Mouse (Mus musculus) bone marrow, adult 2 months (tissue): ENCODE results near the gene Chrm3. TPM values are rescaled to one million over a fixed set of nuclear protein-coding genes. Genes with fewer than 3 reads are reported as not detected.

Experiments used
- H3K27ac ChIP-seq: fragments of 200-500 bp; 2 replicates; pipeline ENCODE4 v1.5.1; 2012; ENCODE audit warnings: low read depth, mild to moderate bottlenecking, control low read depth, inconsistent platforms, low read length; ENCODE audit not compliant: control insufficient read depth, poor library complexity, insufficient read depth
- H3K4me1 ChIP-seq: fragments of 200-500 bp; 2 replicates; pipeline ENCODE4 v1.6.1; 2011; ENCODE audit warnings: low read length; ENCODE audit not compliant: control insufficient read depth, insufficient read depth
- H3K4me3 ChIP-seq: fragments of 200-500 bp; replicated peaks from 2 replicates; pipeline ENCODE3; 2011; ENCODE audit warnings: mild to moderate bottlenecking, low read depth, low read length, control low read depth; ENCODE audit not compliant: control insufficient read depth
- CTCF ChIP-seq: fragments of 200-500 bp; IDR thresholded peaks from 2 replicates; pipeline ENCODE4 v1.5.1; 2011; ENCODE audit warnings: low read length, control low read depth; ENCODE audit not compliant: control insufficient read depth, insufficient read depth
- POLR2A ChIP-seq: fragments of 200-500 bp; IDR thresholded peaks from 2 replicates; pipeline ENCODE4 v1.6.1; 2011; ENCODE audit warnings: low read depth, mild to moderate bottlenecking, control low read depth, low read length, borderline replicate concordance; ENCODE audit not compliant: control insufficient read depth
- WGBS: fragments of 180-500 bp; shearing (Covaris S2); methylation state at CpG from one replicate; pipeline ENCODE4 v1.1.7; 2018; 5-methylcytosine and 5-hydroxymethylcytosine counted together
- polyA plus RNA-seq: library from polyadenylated mRNA; stranded (reverse); fragments of >200 nt; gene quantifications from 2 replicates; pipeline ENCODE4 v1.2.4, GENCODE M21; 2011; ENCODE audit warnings: low replicate concordance; ENCODE audit not compliant: missing spikeins, insufficient read depth, insufficient read length

The Chrm3 gene
- polyA plus RNA-seq, 1 experiment = 1.6 TPM

GRCm38 (mm10) chr13:9891088-9891487 is 469.6 kb downstream of the Chrm3 start:
- no peak overlapping the region for H3K4me3 ChIP-seq
- WGBS = 65% methylated on average over 1 of the region's 1 CpGs
- H3K4me1 ChIP-seq = no peaks in the 10 kb centered on the region; the same call in 1 of the 2 replicates
- no peak overlapping the region for H3K27ac ChIP-seq
- no peak for TF ChIP-seq CTCF
- TF ChIP-seq POLR2A = no peak

DNA sequence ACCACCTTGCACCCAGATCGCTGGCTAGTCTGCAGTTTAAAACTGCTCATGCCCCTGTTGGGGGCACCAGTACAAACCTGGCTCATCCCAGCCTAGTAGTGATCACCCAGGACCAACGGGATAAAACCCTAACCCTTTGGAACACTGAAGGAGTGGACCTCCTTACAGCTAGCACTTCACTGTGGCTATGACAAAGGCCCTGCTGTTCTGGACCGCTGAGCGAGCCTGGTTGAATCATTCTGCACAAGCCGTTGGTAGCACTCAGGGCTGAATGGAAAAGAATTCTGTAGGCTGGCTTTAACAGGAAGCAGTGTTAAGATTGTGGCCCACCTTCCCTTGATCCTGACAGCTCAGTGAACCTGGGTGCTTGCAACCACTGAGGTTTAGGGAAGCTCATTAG is 470.2 kb downstream of the Chrm3 start:
- no peaks in the 10 kb centered on the region; the same call in 1 of the 2 replicates for H3K4me1 ChIP-seq
- 78% methylated on average over 5 of the region's 5 CpGs for WGBS
- TF ChIP-seq POLR2A (no peak), CTCF (no peak)
- no peak overlapping the region for H3K4me3 ChIP-seq
- H3K27ac ChIP-seq = no peak overlapping the region

- no peak overlapping the region for H3K27ac ChIP-seq
- no peak overlapping the region for H3K4me3 ChIP-seq
- no peaks in the 10 kb centered on the region; the same call in 1 of the 2 replicates for H3K4me1 ChIP-seq
- TF ChIP-seq CTCF (no peak), POLR2A (no peak)
- 57% methylated on average over 1 of the region's 1 CpGs for WGBS
Observed at GRCm38 (mm10) chr13:9889954-9890353, 470.7 kb downstream of the Chrm3 start.

DNA sequence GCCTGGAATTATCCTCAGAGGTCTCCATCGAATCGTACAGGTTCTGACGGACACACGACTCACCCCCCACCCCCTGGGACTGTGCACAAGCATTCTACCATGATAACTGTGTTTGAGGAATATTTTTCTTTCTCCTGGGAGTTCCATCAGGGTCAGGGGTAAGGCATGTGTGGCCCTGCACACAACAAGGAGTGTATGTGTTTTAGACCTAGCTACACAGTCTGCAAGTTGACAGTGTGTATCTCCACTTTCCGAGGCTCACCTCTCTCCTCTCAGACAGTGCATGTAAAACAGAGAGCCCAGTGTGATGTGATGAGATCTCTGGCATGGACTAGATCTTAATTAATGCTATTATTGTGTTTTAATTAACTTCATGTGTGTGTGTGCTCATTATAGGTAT is 472.4 kb downstream of the Chrm3 start:
- no peak overlapping the region for H3K27ac ChIP-seq
- TF ChIP-seq POLR2A = no peak
- no peak for TF ChIP-seq CTCF

GRCm38 (mm10) chr13:9887261-9887660 is 473.4 kb downstream of the Chrm3 start:
- 82% methylated on average over 5 of the region's 5 CpGs for WGBS
- Histone ChIP-seq H3K4me1 (peaks cover 2% of the 10 kb centered on the region; the same call in 1 of the 2 replicates), H3K27ac (no peak overlapping the region), H3K4me3 (no peak overlapping the region)
- TF ChIP-seq CTCF (no peak), POLR2A (no peak)

More for the DNA sequence above, 472.4 kb downstream of the Chrm3 start:
- Histone ChIP-seq H3K4me1 (peaks cover under 1% of the 10 kb centered on the region; the same call in 1 of the 2 replicates), H3K4me3 (no peak overlapping the region)
- 90% methylated on average over 5 of the region's 5 CpGs for WGBS

- no peak for TF ChIP-seq POLR2A
- no peak for TF ChIP-seq CTCF
- Histone ChIP-seq H3K4me1 (peaks cover 2% of the 10 kb centered on the region; the same call in 1 of the 2 replicates), H3K27ac (no peak overlapping the region), H3K4me3 (no peak overlapping the region)
- 81% methylated on average over 6 of the region's 6 CpGs for WGBS
Observed at GRCm38 (mm10) chr13:9886465-9887135, 474.0 kb downstream of the Chrm3 start.

- H3K4me3 ChIP-seq = no peak overlapping the region
- peaks cover 2% of the 10 kb centered on the region; the same call in 1 of the 2 replicates for H3K4me1 ChIP-seq
- TF ChIP-seq CTCF = peak; percentile 44
- TF ChIP-seq POLR2A = no peak
- 25% methylated on average over 15 of the region's 15 CpGs for WGBS
- no peak overlapping the region for H3K27ac ChIP-seq
Observed at GRCm38 (mm10) chr13:9882362-9883282, 478.0 kb downstream of the Chrm3 start.

DNA sequence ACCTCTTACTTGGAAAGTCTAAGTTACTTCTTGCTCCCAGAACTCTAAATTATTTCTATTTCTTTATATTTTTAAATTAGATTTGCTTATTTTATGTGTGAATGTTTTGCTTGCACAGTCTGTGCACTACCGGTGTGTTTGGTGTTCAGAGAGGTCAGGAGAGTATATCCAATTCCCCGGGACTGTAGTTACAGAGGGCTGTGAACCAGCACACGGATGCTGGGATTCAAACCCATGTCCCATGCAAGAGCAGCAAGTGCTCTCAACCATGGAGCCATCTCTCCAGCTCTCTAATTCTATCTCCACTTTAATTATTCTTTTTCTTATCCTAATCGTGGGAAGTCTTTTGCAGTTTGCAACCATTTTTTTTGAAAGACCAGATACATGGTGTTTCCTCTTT is 478.7 kb downstream of the Chrm3 start:
- H3K4me3 ChIP-seq = no peak overlapping the region
- peaks cover 2% of the 10 kb centered on the region; the same call in 1 of the 2 replicates for H3K4me1 ChIP-seq
- no peak for TF ChIP-seq POLR2A
- no peak overlapping the region for H3K27ac ChIP-seq
- WGBS = 55% methylated on average over 4 of the region's 4 CpGs

DNA sequence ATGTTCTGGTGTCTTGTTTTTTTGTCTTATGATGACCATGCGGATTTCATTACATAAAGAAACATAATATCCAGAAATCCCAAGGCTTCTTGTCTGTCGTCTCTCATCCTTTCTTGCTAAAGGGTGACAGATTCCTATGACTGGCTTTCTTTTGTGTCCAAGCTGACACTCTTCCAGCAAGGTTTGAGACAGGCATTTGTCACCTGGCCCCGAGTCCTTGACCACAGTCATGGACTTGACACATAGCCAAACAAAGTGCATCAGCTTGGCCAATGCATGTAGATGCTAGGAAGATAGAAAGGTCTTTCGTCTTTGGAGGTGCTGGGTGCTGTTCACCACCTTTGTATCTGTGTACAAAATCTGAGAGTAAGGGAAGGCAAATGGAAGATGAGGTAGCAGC is 480.2 kb downstream of the Chrm3 start:
- Histone ChIP-seq H3K27ac (no peak overlapping the region), H3K4me1 (peaks cover 2% of the 10 kb centered on the region; the same call in 1 of the 2 replicates), H3K4me3 (no peak overlapping the region)
- TF ChIP-seq CTCF (no peak), POLR2A (no peak)
- 78% methylated on average over 4 of the region's 4 CpGs for WGBS
